Mouse (Mus musculus) limb, embryonic 12.5 days (tissue): ENCODE measurements around the gene Znhit6. TPM values are rescaled to one million over a fixed set of nuclear protein-coding genes. Genes with fewer than 3 reads are reported as not detected.
A peak's percentile ranks its signal among the peaks of the same experiment; 100 is the strongest.

Experiments used
- ATAC-seq: fragments of 200-750 bp; cut with Nextera tagmentation; 2 replicates; pipeline ENCODE4 v1.8.0; 2017; ENCODE audit warnings: low read depth, moderate TSS enrichment; ENCODE audit not compliant: insufficient number of reproducible peaks, insufficient read depth, low FRiP score, low TSS enrichment
- H3K27ac ChIP-seq: fragments of 300-500 bp; sonication (generic); 2 replicates; pipeline ENCODE4 v1.5.1; 2016; ENCODE audit warnings: mild to moderate bottlenecking, moderate library complexity
- H3K27me3 ChIP-seq: fragments of 300-500 bp; sonication (generic); 2 replicates; pipeline ENCODE4 v1.6.1; 2016; ENCODE audit warnings: mild to moderate bottlenecking, moderate library complexity
- H3K36me3 ChIP-seq: fragments of 300-500 bp; sonication (generic); 2 replicates; pipeline ENCODE4 v1.6.1; 2016; ENCODE audit warnings: mild to moderate bottlenecking, moderate library complexity
- H3K4me1 ChIP-seq: fragments of 300-500 bp; sonication (generic); replicated peaks from 2 replicates; pipeline ENCODE4 v1.6.1; 2016
- H3K4me2 ChIP-seq: fragments of 300-500 bp; sonication (generic); 2 replicates; pipeline ENCODE4 v1.6.1; 2016; ENCODE audit warnings: mild to moderate bottlenecking, moderate library complexity
- H3K4me3 ChIP-seq: fragments of 300-500 bp; sonication (generic); replicated peaks from 2 replicates; pipeline ENCODE4 v1.5.1; 2016; ENCODE audit warnings: mild to moderate bottlenecking
- H3K9ac ChIP-seq: fragments of 300-500 bp; sonication (generic); replicated peaks from 2 replicates; pipeline ENCODE4 v1.6.1; 2016; ENCODE audit warnings: mild to moderate bottlenecking, moderate library complexity
- H3K9me3 ChIP-seq: fragments of 300-500 bp; sonication (generic); 2 replicates; pipeline ENCODE4 v1.6.1; 2016; ENCODE audit warnings: mild to moderate bottlenecking, moderate library complexity
- WGBS: fragments of 180-500 bp; shearing (Covaris S2); methylation state at CpG from one replicate; pipeline ENCODE4 v1.1.7; 2016; 5-methylcytosine and 5-hydroxymethylcytosine counted together
- polyA plus RNA-seq: library from polyadenylated mRNA; unstranded; fragments of >200 nt; fragmentation: Nextera tagmentation; extraction: Ambion mirVana; gene quantifications from 2 replicates; pipeline ENCODE4 v1.2.1, GENCODE M21; 2016

The Znhit6 gene
- polyA plus RNA-seq, 1 experiment from 2014 or later = 45.7 TPM

GRCm38 (mm10) chr3:145608320-145608719 lies 32.3 kb downstream of the Znhit6 start:
- H3K9me3 ChIP-seq = no peaks in the 10 kb centered on the region
- H3K4me3 ChIP-seq = no peak overlapping the region
- no peaks in the 10 kb centered on the region for H3K27me3 ChIP-seq
- peaks cover 8% of the 10 kb centered on the region; the same call in 1 of the 2 replicates for H3K4me1 ChIP-seq
- H3K36me3 ChIP-seq = peaks cover 51% of the 10 kb centered on the region
- ATAC-seq = no peak
- 94% methylated on average over 5 of the region's 5 CpGs for WGBS
- no peak overlapping the region for H3K9ac ChIP-seq
- no peak overlapping the region for H3K4me2 ChIP-seq
- no peak overlapping the region for H3K27ac ChIP-seq

GRCm38 (mm10) chr3:145612662-145613061 lies 36.7 kb downstream of the Znhit6 start:
- no peak overlapping the region for H3K4me2 ChIP-seq
- ATAC-seq = no peak
- H3K9ac ChIP-seq = no peak overlapping the region
- peaks cover 32% of the 10 kb centered on the region for H3K4me1 ChIP-seq
- peaks cover 9% of the 10 kb centered on the region for H3K36me3 ChIP-seq
- WGBS = 49% methylated on average over 4 of the region's 4 CpGs
- no peak overlapping the region for H3K27ac ChIP-seq
- H3K9me3 ChIP-seq = no peaks in the 10 kb centered on the region
- no peak overlapping the region for H3K4me3 ChIP-seq
- no peaks in the 10 kb centered on the region for H3K27me3 ChIP-seq

- peaks cover 34% of the 10 kb centered on the region for H3K4me1 ChIP-seq
- no peak for ATAC-seq
- no peaks in the 10 kb centered on the region for H3K27me3 ChIP-seq
- no peak overlapping the region for H3K4me3 ChIP-seq
- H3K9me3 ChIP-seq = no peaks in the 10 kb centered on the region
- H3K27ac ChIP-seq = no peak overlapping the region
- no peak overlapping the region for H3K4me2 ChIP-seq
- H3K9ac ChIP-seq = no peak overlapping the region
- H3K36me3 ChIP-seq = peaks cover 3% of the 10 kb centered on the region; the same call in 1 of the 2 replicates
- 75% methylated on average over 4 of the region's 4 CpGs for WGBS
Observed at GRCm38 (mm10) chr3:145613234-145613633, 37.2 kb downstream of the Znhit6 start.

GRCm38 (mm10) chr3:145614362-145615115 lies 38.5 kb downstream of the Znhit6 start:
- peaks cover 37% of the 10 kb centered on the region for H3K4me1 ChIP-seq
- ATAC-seq = peak; percentile 38; the same call in 1 of the 2 replicates
- no peak overlapping the region for H3K4me3 ChIP-seq
- H3K4me2 ChIP-seq = peak overlapping the region; percentile 36
- no peaks in the 10 kb centered on the region for H3K27me3 ChIP-seq
- H3K27ac ChIP-seq = peak overlapping the region; percentile 84
- 11% methylated on average over 17 of the region's 17 CpGs for WGBS
- 0 out of 2 replicates have a peak overlapping the region, but pooled peaks have one; percentile 14 for H3K9ac ChIP-seq
- H3K9me3 ChIP-seq = peaks cover 2% of the 10 kb centered on the region; the same call in 1 of the 2 replicates
- no peaks in the 10 kb centered on the region for H3K36me3 ChIP-seq

- Histone ChIP-seq H3K9me3 (peaks cover 5% of the 10 kb centered on the region; the same call in 1 of the 2 replicates), H3K27ac (no peak overlapping the region), H3K4me2 (no peak overlapping the region), H3K4me3 (no peak overlapping the region), H3K27me3 (no peaks in the 10 kb centered on the region), H3K9ac (no peak overlapping the region), H3K36me3 (no peaks in the 10 kb centered on the region), H3K4me1 (peaks cover 29% of the 10 kb centered on the region)
- ATAC-seq = no peak
- WGBS = 74% methylated on average over 9 of the region's 9 CpGs
Observed at GRCm38 (mm10) chr3:145618299-145618698, 42.3 kb downstream of the Znhit6 start.

- H3K4me1 ChIP-seq = peaks cover 14% of the 10 kb centered on the region
- no peaks in the 10 kb centered on the region for H3K36me3 ChIP-seq
- no peak overlapping the region for H3K27ac ChIP-seq
- H3K4me3 ChIP-seq = no peak overlapping the region
- H3K4me2 ChIP-seq = no peak overlapping the region
- ATAC-seq = no peak
- 80% methylated on average over 17 of the region's 17 CpGs for WGBS
- H3K27me3 ChIP-seq = no peaks in the 10 kb centered on the region
- peaks cover 5% of the 10 kb centered on the region; the same call in 1 of the 2 replicates for H3K9me3 ChIP-seq
- no peak overlapping the region for H3K9ac ChIP-seq
Observed at GRCm38 (mm10) chr3:145619621-145620365, 43.8 kb downstream of the Znhit6 start.

- Histone ChIP-seq H3K4me1 (peaks cover 5% of the 10 kb centered on the region; the same call in 1 of the 2 replicates), H3K9me3 (peaks cover 5% of the 10 kb centered on the region; the same call in 1 of the 2 replicates), H3K27ac (no peak overlapping the region), H3K27me3 (no peaks in the 10 kb centered on the region), H3K4me3 (no peak overlapping the region), H3K36me3 (no peaks in the 10 kb centered on the region), H3K9ac (no peak overlapping the region), H3K4me2 (no peak overlapping the region)
- 83% methylated on average over 4 of the region's 4 CpGs for WGBS
- no peak for ATAC-seq
Observed at GRCm38 (mm10) chr3:145621209-145621608, 45.2 kb downstream of the Znhit6 start.

GRCm38 (mm10) chr3:145623047-145623446 lies 47.0 kb downstream of the Znhit6 start:
- Histone ChIP-seq H3K4me3 (no peak overlapping the region), H3K4me1 (peaks cover 5% of the 10 kb centered on the region; the same call in 1 of the 2 replicates), H3K27ac (no peak overlapping the region), H3K27me3 (no peaks in the 10 kb centered on the region), H3K36me3 (no peaks in the 10 kb centered on the region), H3K4me2 (no peak overlapping the region), H3K9ac (no peak overlapping the region), H3K9me3 (peaks cover 5% of the 10 kb centered on the region; the same call in 1 of the 2 replicates)
- WGBS = 90% methylated on average over 12 of the region's 12 CpGs
- no peak for ATAC-seq

- no peak overlapping the region for H3K4me3 ChIP-seq
- H3K4me1 ChIP-seq = no peaks in the 10 kb centered on the region
- no peak overlapping the region for H3K4me2 ChIP-seq
- no peak overlapping the region for H3K27ac ChIP-seq
- no peaks in the 10 kb centered on the region; the same call in 1 of the 2 replicates for H3K9me3 ChIP-seq
- H3K36me3 ChIP-seq = no peaks in the 10 kb centered on the region
- H3K27me3 ChIP-seq = no peaks in the 10 kb centered on the region
- H3K9ac ChIP-seq = no peak overlapping the region
- WGBS = 79% methylated on average over 4 of the region's 4 CpGs
- no peak for ATAC-seq
Observed at GRCm38 (mm10) chr3:145624786-145625185, 48.8 kb downstream of the Znhit6 start.

- no peaks in the 10 kb centered on the region for H3K4me1 ChIP-seq
- 77% methylated on average over 9 of the region's 9 CpGs for WGBS
- H3K4me3 ChIP-seq = no peak overlapping the region
- no peak for ATAC-seq
- no peak overlapping the region for H3K9ac ChIP-seq
- no peaks in the 10 kb centered on the region for H3K27me3 ChIP-seq
- H3K36me3 ChIP-seq = no peaks in the 10 kb centered on the region
- no peak overlapping the region for H3K4me2 ChIP-seq
- H3K9me3 ChIP-seq = no peaks in the 10 kb centered on the region
- no peak overlapping the region for H3K27ac ChIP-seq
Observed at GRCm38 (mm10) chr3:145625546-145625945, 49.5 kb downstream of the Znhit6 start.

GRCm38 (mm10) chr3:145626063-145626462 lies 50.1 kb downstream of the Znhit6 start:
- Histone ChIP-seq H3K27ac (no peak overlapping the region), H3K4me3 (no peak overlapping the region), H3K4me1 (no peaks in the 10 kb centered on the region), H3K9ac (no peak overlapping the region), H3K27me3 (no peaks in the 10 kb centered on the region), H3K4me2 (no peak overlapping the region), H3K36me3 (no peaks in the 10 kb centered on the region), H3K9me3 (no peaks in the 10 kb centered on the region)
- ATAC-seq = no peak
- WGBS = 84% methylated on average over 1 of the region's 1 CpGs
